Mouse (Mus musculus): ENCODE measurements around the gene Ap3m1. TPM values are rescaled to one million over a fixed set of nuclear protein-coding genes. Genes with fewer than 3 reads are reported as not detected.

Gene Ap3m1
- polyA plus RNA-seq, 1 experiment from 2014 or later = 99.9 TPM

- peaks cover 23% of the 10 kb centered on the region for H3K36me3 ChIP-seq (replicated peaks)
- no peaks in the 10 kb centered on the region for H3K4me1 ChIP-seq
- no peaks in the 10 kb centered on the region for H3K27me3 ChIP-seq (ENCODE audit: poor library complexity, severe bottlenecking)
- WGBS = 93% methylated on average over 2 of the region's 2 CpGs
- H3K4me3 ChIP-seq = no peak overlapping the region
- no peaks in the 10 kb centered on the region for H3K9me3 ChIP-seq
- no peak for DNase-seq (ENCODE audit: extremely low spot score, low spot score)
- H3K27ac ChIP-seq = no peak overlapping the region
These were observed 6.7 kb upstream of the Ap3m1 start for GRCm38 (mm10) chr14:21058972-21059371.

DNA sequence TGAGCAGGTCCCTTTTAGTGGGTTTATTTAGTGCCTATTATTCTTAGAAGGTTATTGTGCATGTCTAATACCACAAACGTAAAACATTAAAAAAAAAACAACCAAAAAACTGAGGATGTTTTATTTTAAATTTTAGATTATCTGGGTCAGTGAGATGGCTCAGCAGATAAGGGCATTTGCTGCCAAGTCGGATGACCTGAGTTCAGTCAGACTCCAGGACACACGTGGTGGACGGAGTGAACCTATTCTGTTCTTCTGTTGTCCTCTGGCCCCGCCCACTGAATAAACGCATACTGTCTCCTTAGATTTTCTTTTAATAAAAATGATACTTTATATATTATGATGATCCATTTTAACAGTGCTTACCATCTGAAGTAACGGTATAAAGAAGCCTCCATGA lies 1.3 kb upstream of the Ap3m1 start:
- no peak for DNase-seq (ENCODE audit: extremely low spot score, low spot score)
- 49% methylated on average over 7 of the region's 7 CpGs for WGBS
- Histone ChIP-seq H3K9me3 (peaks cover 2% of the 10 kb centered on the region; the same call in 1 of the 2 replicates), H3K27me3 (ENCODE audit: poor library complexity, severe bottlenecking) (no peaks in the 10 kb centered on the region), H3K36me3 (replicated peaks) (peaks cover 26% of the 10 kb centered on the region), H3K4me3 (peak overlapping the region; percentile 92), H3K27ac (no peak overlapping the region), H3K4me1 (peaks cover 23% of the 10 kb centered on the region)

GRCm38 (mm10) chr14:21053151-21053550 lies 843 bp upstream of the Ap3m1 start:
- Histone ChIP-seq H3K9me3 (peaks cover 2% of the 10 kb centered on the region; the same call in 1 of the 2 replicates), H3K4me3 (peak overlapping the region; percentile 92), H3K36me3 (replicated peaks) (peaks cover 26% of the 10 kb centered on the region), H3K27ac (peak overlapping the region; percentile 98), H3K27me3 (ENCODE audit: poor library complexity, severe bottlenecking) (no peaks in the 10 kb centered on the region), H3K4me1 (peaks cover 23% of the 10 kb centered on the region)
- no peak for DNase-seq (ENCODE audit: extremely low spot score, low spot score)
- WGBS = 13% methylated on average over 8 of the region's 8 CpGs

GRCm38 (mm10) chr14:21052781-21053130 lies 448 bp upstream of the Ap3m1 start:
- Histone ChIP-seq H3K27me3 (ENCODE audit: poor library complexity, severe bottlenecking) (no peaks in the 10 kb centered on the region), H3K4me1 (peaks cover 23% of the 10 kb centered on the region), H3K4me3 (peak overlapping the region; percentile 92), H3K27ac (peak overlapping the region; percentile 98), H3K9me3 (peaks cover 2% of the 10 kb centered on the region; the same call in 1 of the 2 replicates), H3K36me3 (replicated peaks) (peaks cover 26% of the 10 kb centered on the region)
- peak; percentile 81 for DNase-seq (ENCODE audit: extremely low spot score, low spot score)
- 0% methylated on average over 25 of the region's 25 CpGs for WGBS

DNA sequence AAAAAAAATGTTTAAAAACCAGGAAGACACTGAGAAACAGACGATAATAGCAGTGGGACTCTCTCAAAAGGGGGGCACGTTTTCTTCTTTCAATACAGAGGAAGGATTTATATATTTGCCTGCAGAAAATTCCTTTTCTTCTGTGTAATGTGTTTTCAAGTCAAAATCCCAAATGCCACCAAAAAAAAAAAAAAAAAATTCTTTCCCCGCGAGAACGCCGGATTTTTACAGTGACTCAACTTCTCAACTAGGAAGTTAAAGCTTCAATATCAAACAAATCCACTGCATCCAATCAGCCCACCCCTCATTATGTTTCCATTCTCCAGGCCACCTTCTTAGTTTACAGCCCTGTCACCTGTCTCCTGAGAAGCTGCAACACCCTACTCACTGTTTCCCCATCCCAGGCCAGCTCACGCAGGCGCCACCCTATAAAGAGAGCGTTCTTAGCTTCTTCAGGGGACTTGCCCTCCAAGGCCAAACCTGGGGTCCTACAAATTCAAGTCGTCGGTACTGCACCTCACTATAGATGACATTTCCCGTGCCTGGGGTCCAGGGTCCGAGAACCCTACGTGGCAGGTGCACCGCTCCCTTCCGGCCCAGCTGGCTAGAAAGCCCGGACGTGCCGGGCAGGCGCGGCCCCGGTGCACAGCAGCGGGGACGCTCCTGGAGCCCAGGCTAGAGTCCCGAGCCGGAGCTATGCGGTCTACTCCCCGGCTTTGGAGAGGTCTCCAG lies 762 bp downstream of the Ap3m1 start:
- no peak for DNase-seq (ENCODE audit: extremely low spot score, low spot score)
- Histone ChIP-seq H3K4me1 (peaks cover 23% of the 10 kb centered on the region), H3K4me3 (peak overlapping the region; percentile 92), H3K27ac (peak overlapping the region; percentile 98), H3K9me3 (peaks cover 2% of the 10 kb centered on the region; the same call in 1 of the 2 replicates), H3K27me3 (ENCODE audit: poor library complexity, severe bottlenecking) (no peaks in the 10 kb centered on the region), H3K36me3 (replicated peaks) (peaks cover 21% of the 10 kb centered on the region)
- WGBS = 11% methylated on average over 28 of the region's 28 CpGs

DNA sequence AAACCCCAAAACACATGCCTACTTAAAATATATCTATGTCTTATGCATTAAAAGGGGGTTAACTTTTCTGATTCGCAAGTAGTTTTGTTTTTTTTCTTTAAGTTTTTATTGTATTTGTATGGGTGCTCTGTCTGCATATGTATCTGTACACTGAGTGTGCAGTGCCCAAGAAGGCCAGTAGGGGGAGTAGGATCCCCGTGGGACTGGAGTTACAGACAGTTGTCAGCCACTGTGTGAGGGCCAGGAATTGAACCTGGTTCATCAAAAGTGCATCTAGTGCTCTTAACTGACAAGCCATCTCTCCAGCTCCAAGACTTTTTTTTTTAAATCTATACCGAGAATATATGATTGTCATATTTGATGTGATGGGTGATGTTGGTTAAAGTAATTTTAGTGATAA lies 1.6 kb downstream of the Ap3m1 start:
- Histone ChIP-seq H3K4me1 (peaks cover 23% of the 10 kb centered on the region), H3K4me3 (peak overlapping the region; percentile 92), H3K27me3 (ENCODE audit: poor library complexity, severe bottlenecking) (no peaks in the 10 kb centered on the region), H3K9me3 (peaks cover 2% of the 10 kb centered on the region; the same call in 1 of the 2 replicates), H3K27ac (no peak overlapping the region), H3K36me3 (replicated peaks) (peaks cover 16% of the 10 kb centered on the region)
- WGBS = 70% methylated on average over 3 of the region's 3 CpGs
- DNase-seq (ENCODE audit: extremely low spot score, low spot score) = no peak

- Histone ChIP-seq H3K27me3 (ENCODE audit: poor library complexity, severe bottlenecking) (no peaks in the 10 kb centered on the region), H3K36me3 (replicated peaks) (peaks cover 6% of the 10 kb centered on the region), H3K4me3 (no peak overlapping the region), H3K4me1 (peaks cover 23% of the 10 kb centered on the region), H3K27ac (no peak overlapping the region), H3K9me3 (peaks cover 2% of the 10 kb centered on the region; the same call in 1 of the 2 replicates)
- DNase-seq (ENCODE audit: extremely low spot score, low spot score) = no peak
These were observed 3.4 kb downstream of the Ap3m1 start for GRCm38 (mm10) chr14:21048879-21049278.

GRCm38 (mm10) chr14:21047840-21048239 lies 4.5 kb downstream of the Ap3m1 start:
- peaks cover 13% of the 10 kb centered on the region for H3K4me1 ChIP-seq
- no peaks in the 10 kb centered on the region for H3K27me3 ChIP-seq (ENCODE audit: poor library complexity, severe bottlenecking)
- WGBS = 85% methylated on average over 2 of the region's 2 CpGs
- no peak overlapping the region for H3K27ac ChIP-seq
- no peak for DNase-seq (ENCODE audit: extremely low spot score, low spot score)
- peaks cover 2% of the 10 kb centered on the region; the same call in 1 of the 2 replicates for H3K9me3 ChIP-seq
- peaks cover 9% of the 10 kb centered on the region for H3K36me3 ChIP-seq (replicated peaks)
- H3K4me3 ChIP-seq = no peak overlapping the region

DNA sequence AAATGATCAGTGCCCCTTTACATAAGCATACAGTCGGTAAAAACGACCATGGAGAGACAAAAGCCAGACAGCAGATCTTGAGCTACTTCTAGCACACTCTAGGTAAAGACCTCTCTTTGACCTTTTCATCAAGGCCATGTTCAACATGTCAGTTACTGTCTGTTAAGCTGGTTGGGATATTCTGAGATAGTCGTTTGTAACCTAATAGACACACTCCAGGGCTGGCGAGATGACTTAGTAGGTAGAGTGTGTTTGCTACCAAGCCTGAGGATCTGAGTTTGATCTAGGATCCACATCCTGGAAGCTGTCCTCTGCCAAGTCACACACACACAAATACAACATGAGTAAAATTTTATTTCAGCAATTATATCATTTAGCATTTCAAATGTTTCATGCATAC lies 12.7 kb downstream of the Ap3m1 start:
- no peak for DNase-seq (ENCODE audit: extremely low spot score, low spot score)
- Histone ChIP-seq H3K4me3 (no peak overlapping the region), H3K27me3 (ENCODE audit: poor library complexity, severe bottlenecking) (no peaks in the 10 kb centered on the region), H3K27ac (no peak overlapping the region), H3K4me1 (no peaks in the 10 kb centered on the region), H3K36me3 (replicated peaks) (peaks cover 67% of the 10 kb centered on the region), H3K9me3 (no peaks in the 10 kb centered on the region)
- WGBS = 93% methylated on average over 4 of the region's 4 CpGs

GRCm38 (mm10) chr14:21039077-21039476 lies 13.2 kb downstream of the Ap3m1 start:
- H3K4me1 ChIP-seq = no peaks in the 10 kb centered on the region
- WGBS = 93% methylated on average over 12 of the region's 12 CpGs
- DNase-seq (ENCODE audit: extremely low spot score, low spot score) = no peak
- H3K4me3 ChIP-seq = no peak overlapping the region
- H3K9me3 ChIP-seq = no peaks in the 10 kb centered on the region
- H3K27me3 ChIP-seq (ENCODE audit: poor library complexity, severe bottlenecking) = no peaks in the 10 kb centered on the region
- H3K36me3 ChIP-seq (replicated peaks) = peaks cover 72% of the 10 kb centered on the region
- H3K27ac ChIP-seq = no peak overlapping the region

GRCm38 (mm10) chr14:21034791-21035190 lies 17.5 kb downstream of the Ap3m1 start:
- Histone ChIP-seq H3K4me1 (peaks cover 11% of the 10 kb centered on the region), H3K9me3 (no peaks in the 10 kb centered on the region), H3K27me3 (ENCODE audit: poor library complexity, severe bottlenecking) (no peaks in the 10 kb centered on the region), H3K4me3 (no peak overlapping the region), H3K27ac (no peak overlapping the region), H3K36me3 (replicated peaks) (peaks cover 89% of the 10 kb centered on the region)
- 98% methylated on average over 3 of the region's 3 CpGs for WGBS
- DNase-seq (ENCODE audit: extremely low spot score, low spot score) = no peak

- DNase-seq (ENCODE audit: extremely low spot score, low spot score) = no peak
- H3K4me1 ChIP-seq = peaks cover 11% of the 10 kb centered on the region
- WGBS = 89% methylated on average over 4 of the region's 4 CpGs
- H3K4me3 ChIP-seq = no peak overlapping the region
- H3K36me3 ChIP-seq (replicated peaks) = peaks cover 89% of the 10 kb centered on the region
- H3K9me3 ChIP-seq = no peaks in the 10 kb centered on the region
- no peak overlapping the region for H3K27ac ChIP-seq
- no peaks in the 10 kb centered on the region for H3K27me3 ChIP-seq (ENCODE audit: poor library complexity, severe bottlenecking)
These were observed 18.0 kb downstream of the Ap3m1 start for GRCm38 (mm10) chr14:21034271-21034670.

GRCm38 (mm10) chr14:21031783-21032511 lies 20.4 kb downstream of the Ap3m1 start:
- 78% methylated on average over 6 of the region's 6 CpGs for WGBS
- H3K9me3 ChIP-seq = no peaks in the 10 kb centered on the region
- H3K36me3 ChIP-seq (replicated peaks) = peaks cover 87% of the 10 kb centered on the region
- H3K27ac ChIP-seq = no peak overlapping the region
- peaks cover 11% of the 10 kb centered on the region for H3K4me1 ChIP-seq
- no peaks in the 10 kb centered on the region for H3K27me3 ChIP-seq (ENCODE audit: poor library complexity, severe bottlenecking)
- DNase-seq (ENCODE audit: extremely low spot score, low spot score) = no peak
- no peak overlapping the region for H3K4me3 ChIP-seq

All from forebrain, embryonic 10.5 days (tissue).